Mouse (Mus musculus) kidney, embryonic 15.5 days (tissue): ENCODE results near the gene Nsun5. TPM values are rescaled to one million over a fixed set of nuclear protein-coding genes. Genes with fewer than 3 reads are reported as not detected.
"Not testable (repeated sequence)": the region's sequence is repeated elsewhere in the genome, so short reads cannot be mapped to it uniquely, and the experiment has no call there.

ENCODE experiments used
- ATAC-seq: fragments of 200-750 bp; cut with Nextera tagmentation; replicated peaks from 2 replicates; pipeline ENCODE4 v1.8.0; 2017; ENCODE audit warnings: moderate TSS enrichment; ENCODE audit not compliant: low FRiP score
- H3K27ac ChIP-seq: fragments of 300-500 bp; sonication (generic); 2 replicates; pipeline ENCODE4 v1.5.1; 2015; ENCODE audit warnings: mild to moderate bottlenecking, inconsistent platforms
- H3K27me3 ChIP-seq: fragments of 300-500 bp; sonication (generic); 2 replicates; pipeline ENCODE4 v1.6.1; 2015; ENCODE audit warnings: inconsistent platforms
- H3K36me3 ChIP-seq: fragments of 300-500 bp; sonication (generic); 2 replicates; pipeline ENCODE4 v1.6.1; 2015; ENCODE audit warnings: inconsistent platforms
- H3K4me1 ChIP-seq: fragments of 300-500 bp; sonication (generic); 2 replicates; pipeline ENCODE4 v1.6.1; 2015; ENCODE audit warnings: inconsistent platforms
- H3K4me2 ChIP-seq: fragments of 300-500 bp; sonication (generic); 2 replicates; pipeline ENCODE4 v1.6.1; 2015; ENCODE audit warnings: moderate library complexity, mild to moderate bottlenecking, inconsistent platforms
- H3K4me3 ChIP-seq: fragments of 300-500 bp; sonication (generic); replicated peaks from 2 replicates; pipeline ENCODE4 v1.5.1; 2015; ENCODE audit warnings: mild to moderate bottlenecking, inconsistent platforms
- H3K9ac ChIP-seq: fragments of 300-500 bp; sonication (generic); 2 replicates; pipeline ENCODE4 v1.6.1; 2015; ENCODE audit warnings: mild to moderate bottlenecking, inconsistent platforms
- H3K9me3 ChIP-seq: fragments of 300-500 bp; sonication (generic); replicated peaks from 2 replicates; pipeline ENCODE4 v1.6.1; 2016; ENCODE audit warnings: inconsistent platforms
- WGBS: fragments of 180-500 bp; shearing (Covaris S2); methylation state at CpG from one replicate; pipeline ENCODE4 v1.1.7; 2015; ENCODE audit warnings: mixed read lengths; 5-methylcytosine and 5-hydroxymethylcytosine counted together
- polyA plus RNA-seq: library from polyadenylated mRNA; unstranded; fragments of >200 nt; fragmentation: Nextera tagmentation; extraction: Ambion mirVana; gene quantifications from 2 replicates; pipeline ENCODE4 v1.2.1, GENCODE M21; 2015

The Nsun5 gene
- polyA plus RNA-seq, 1 experiment from 2014 or later: 39.5 TPM

- no peak for ATAC-seq
- Histone ChIP-seq H3K27me3 (peaks cover 20% of the 10 kb centered on the region), H3K4me2 (no peak within 1 kb of the TSS; the same call in 1 of the 2 replicates), H3K4me1 (no peaks in the 10 kb centered on the region), H3K36me3 (no peaks in the 10 kb centered on the region), H3K27ac (no peak within 1 kb of the TSS), H3K9ac (no peak within 1 kb of the TSS), H3K4me3 (no peak within 1 kb of the TSS), H3K9me3 (0 out of 2 replicates have a peak, but pooled peaks cover 3% of the 10 kb centered on the region)
- 59% methylated on average over 9 of the region's 9 CpGs for WGBS
These were observed 16.8 kb upstream of the Nsun5 start, which contains the start of gene Trim50 for GRCm38 (mm10) chr5:135352995-135353394. Trim50 (plus strand) TSS chr5:135353295.

GRCm38 (mm10) chr5:135353564-135353963, 16.2 kb upstream of the Nsun5 start:
- Histone ChIP-seq H3K27me3 (peaks cover 20% of the 10 kb centered on the region), H3K4me1 (no peaks in the 10 kb centered on the region), H3K9me3 (0 out of 2 replicates have a peak, but pooled peaks cover 3% of the 10 kb centered on the region), H3K27ac (no peak overlapping the region), H3K4me2 (no peak overlapping the region; the same call in 1 of the 2 replicates), H3K9ac (no peak overlapping the region), H3K4me3 (no peak overlapping the region), H3K36me3 (no peaks in the 10 kb centered on the region)
- ATAC-seq: no peak
- WGBS: 21% methylated on average over 20 of the region's 20 CpGs

GRCm38 (mm10) chr5:135356090-135356489, 13.7 kb upstream of the Nsun5 start:
- H3K27me3 ChIP-seq: peaks cover 20% of the 10 kb centered on the region
- no peak overlapping the region for H3K27ac ChIP-seq
- 33% methylated on average over 1 of the region's 1 CpGs for WGBS
- H3K4me3 ChIP-seq: no peak overlapping the region
- H3K4me1 ChIP-seq: no peaks in the 10 kb centered on the region
- no peak for ATAC-seq
- no peak overlapping the region for H3K4me2 ChIP-seq
- H3K36me3 ChIP-seq: no peaks in the 10 kb centered on the region
- no peak overlapping the region for H3K9ac ChIP-seq
- H3K9me3 ChIP-seq: 0 out of 2 replicates have a peak, but pooled peaks cover 3% of the 10 kb centered on the region

GRCm38 (mm10) chr5:135357556-135357955, 12.2 kb upstream of the Nsun5 start:
- H3K4me2 ChIP-seq: no peak overlapping the region
- no peak; the same call in 1 of the 2 replicates for ATAC-seq
- H3K4me3 ChIP-seq: no peak overlapping the region
- H3K4me1 ChIP-seq: no peaks in the 10 kb centered on the region
- 88% methylated on average over 2 of the region's 2 CpGs for WGBS
- 0 out of 2 replicates have a peak, but pooled peaks cover 3% of the 10 kb centered on the region for H3K9me3 ChIP-seq
- H3K27me3 ChIP-seq: peaks cover 16% of the 10 kb centered on the region
- no peak overlapping the region for H3K9ac ChIP-seq
- no peak overlapping the region for H3K27ac ChIP-seq
- no peaks in the 10 kb centered on the region for H3K36me3 ChIP-seq

DNA sequence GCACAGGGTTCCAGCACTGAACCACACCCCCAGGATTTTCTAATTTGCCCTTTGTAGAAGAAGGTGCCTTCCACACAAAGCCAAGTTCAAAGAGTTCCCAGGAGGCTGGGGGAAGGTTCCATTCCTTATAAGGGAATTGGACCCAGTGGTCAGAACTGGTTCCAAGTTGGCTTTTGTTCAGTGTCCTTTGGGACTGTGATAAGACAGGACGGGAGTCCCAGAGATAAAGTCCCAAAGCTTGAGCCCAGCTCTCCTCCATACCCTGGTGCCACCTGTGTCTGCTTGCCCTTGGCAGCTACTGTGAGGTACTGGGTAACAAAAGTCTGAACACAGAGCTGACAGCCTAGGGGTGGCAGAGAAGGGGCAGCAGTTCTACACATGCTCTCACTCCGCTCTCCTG, 10.0 kb upstream of the Nsun5 start:
- Histone ChIP-seq H3K36me3 (no peaks in the 10 kb centered on the region), H3K27me3 (peaks cover 4% of the 10 kb centered on the region; the same call in 1 of the 2 replicates), H3K4me3 (no peak overlapping the region), H3K4me2 (no peak overlapping the region), H3K9me3 (0 out of 2 replicates have a peak, but pooled peaks cover 3% of the 10 kb centered on the region), H3K4me1 (no peaks in the 10 kb centered on the region), H3K9ac (no peak overlapping the region), H3K27ac (no peak overlapping the region)
- WGBS: 87% methylated on average over 2 of the region's 2 CpGs
- ATAC-seq: no peak

DNA sequence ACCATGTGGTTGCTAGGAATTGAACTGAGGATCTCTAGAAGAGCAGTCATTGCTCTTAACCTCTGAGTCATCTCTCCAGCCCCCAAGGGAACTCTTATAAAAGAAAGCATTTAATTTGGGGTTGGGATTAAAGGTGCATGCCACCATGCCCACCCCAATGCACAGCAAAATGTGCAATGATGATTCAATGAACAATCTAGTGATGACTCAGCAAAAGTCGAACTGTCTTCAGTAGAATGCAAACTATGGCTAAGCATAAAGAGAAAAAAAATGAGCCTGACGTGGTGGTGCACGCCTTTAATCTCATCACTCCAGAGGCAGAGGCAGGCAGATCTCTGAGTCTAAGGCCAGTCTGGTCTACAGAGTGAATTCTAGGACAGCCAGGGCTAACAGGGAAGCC, 7.2 kb upstream of the Nsun5 start:
- H3K9me3 ChIP-seq: 0 out of 2 replicates have a peak, but pooled peaks cover 2% of the 10 kb centered on the region
- WGBS: 90% methylated on average over 3 of the region's 3 CpGs
- peaks cover 4% of the 10 kb centered on the region; the same call in 1 of the 2 replicates for H3K27me3 ChIP-seq
- no peaks in the 10 kb centered on the region for H3K36me3 ChIP-seq
- H3K4me2 ChIP-seq: no peak overlapping the region
- H3K27ac ChIP-seq: no peak overlapping the region
- H3K4me3 ChIP-seq: no peak overlapping the region
- H3K9ac ChIP-seq: no peak overlapping the region
- H3K4me1 ChIP-seq: no peaks in the 10 kb centered on the region
- ATAC-seq: no peak

DNA sequence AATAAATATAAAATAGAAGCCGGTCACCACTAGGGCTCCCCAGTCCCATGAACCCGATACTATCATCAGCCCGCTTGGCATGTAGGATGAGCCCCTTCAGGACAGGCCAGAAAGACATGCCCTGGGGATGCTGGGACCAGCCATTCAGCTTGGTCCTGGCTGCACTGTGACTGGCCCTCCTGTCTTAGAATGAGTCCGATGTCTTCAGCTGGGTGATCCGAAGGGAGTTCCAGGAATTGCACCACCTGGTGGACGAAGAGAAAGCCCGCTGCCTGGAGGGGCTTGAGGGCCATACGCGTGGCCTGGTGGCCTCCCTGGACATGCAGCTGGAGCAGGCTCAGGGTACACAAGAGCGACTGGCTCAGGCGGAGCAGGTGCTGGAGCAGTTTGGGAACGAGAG, 6.2 kb upstream of the Nsun5 start:
- Histone ChIP-seq H3K36me3 (no peaks in the 10 kb centered on the region), H3K9ac (no peak overlapping the region), H3K4me3 (no peak overlapping the region), H3K27ac (no peak overlapping the region), H3K27me3 (peaks cover 4% of the 10 kb centered on the region; the same call in 1 of the 2 replicates), H3K9me3 (no peaks in the 10 kb centered on the region), H3K4me1 (no peaks in the 10 kb centered on the region), H3K4me2 (no peak overlapping the region)
- 28% methylated on average over 12 of the region's 12 CpGs for WGBS
- ATAC-seq: 0 out of 2 replicates have a peak, but pooled peaks have one; percentile 25

DNA sequence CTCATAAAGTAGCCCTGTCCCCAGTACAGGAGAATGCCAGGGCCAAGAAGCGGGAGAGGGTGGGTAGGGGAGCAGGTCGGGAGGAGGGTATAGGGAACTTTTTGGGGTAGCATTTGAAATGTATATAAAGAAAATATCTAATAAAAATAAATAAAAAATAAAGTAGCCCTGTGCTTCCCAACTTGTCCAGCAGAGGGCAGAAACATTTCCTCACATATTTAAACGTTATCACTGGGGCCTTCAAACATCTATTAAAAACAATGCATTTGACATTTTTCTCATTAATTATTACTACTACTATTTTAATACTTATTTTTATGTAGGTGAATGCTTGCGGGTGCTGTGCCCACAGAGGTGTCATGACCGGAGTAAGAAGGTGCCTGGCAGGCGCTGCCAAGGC, 1.9 kb upstream of the Nsun5 start:
- Histone ChIP-seq H3K9ac (no peak overlapping the region), H3K9me3 (no peaks in the 10 kb centered on the region), H3K4me3 (no peak overlapping the region), H3K36me3 (peaks cover 16% of the 10 kb centered on the region), H3K4me1 (peaks cover 18% of the 10 kb centered on the region), H3K27ac (no peak overlapping the region), H3K27me3 (peaks cover 4% of the 10 kb centered on the region; the same call in 1 of the 2 replicates), H3K4me2 (no peak overlapping the region)
- 58% methylated on average over 6 of the region's 6 CpGs for WGBS
- no peak for ATAC-seq

DNA sequence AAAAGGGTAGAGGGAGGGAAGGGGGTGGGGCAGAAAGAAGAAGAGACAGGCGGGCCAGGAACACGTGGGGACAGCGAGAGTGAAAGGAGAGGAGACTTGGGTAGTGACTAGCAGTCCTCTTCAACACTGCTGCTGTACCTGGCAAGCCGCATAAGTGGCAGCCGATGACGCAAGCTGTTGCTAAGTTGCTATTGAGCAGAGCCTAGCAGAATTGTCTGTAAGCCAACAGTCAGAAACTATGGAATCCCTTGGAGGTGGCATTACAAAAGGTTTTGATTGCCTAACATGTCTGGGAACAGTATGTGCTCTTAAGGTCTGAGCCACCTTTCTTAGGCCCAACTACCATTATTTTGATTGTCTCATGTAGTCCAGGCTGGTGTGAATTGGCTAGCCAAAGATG, 1.4 kb upstream of the Nsun5 start:
- no peak overlapping the region for H3K4me2 ChIP-seq
- H3K4me3 ChIP-seq: no peak overlapping the region
- H3K27me3 ChIP-seq: peaks cover 4% of the 10 kb centered on the region; the same call in 1 of the 2 replicates
- H3K36me3 ChIP-seq: peaks cover 19% of the 10 kb centered on the region
- no peak for ATAC-seq
- 79% methylated on average over 6 of the region's 6 CpGs for whole genome bisulfite sequencing
- H3K4me1 ChIP-seq: peaks cover 18% of the 10 kb centered on the region
- H3K27ac ChIP-seq: no peak overlapping the region
- H3K9ac ChIP-seq: no peak overlapping the region
- no peaks in the 10 kb centered on the region for H3K9me3 ChIP-seq

DNA sequence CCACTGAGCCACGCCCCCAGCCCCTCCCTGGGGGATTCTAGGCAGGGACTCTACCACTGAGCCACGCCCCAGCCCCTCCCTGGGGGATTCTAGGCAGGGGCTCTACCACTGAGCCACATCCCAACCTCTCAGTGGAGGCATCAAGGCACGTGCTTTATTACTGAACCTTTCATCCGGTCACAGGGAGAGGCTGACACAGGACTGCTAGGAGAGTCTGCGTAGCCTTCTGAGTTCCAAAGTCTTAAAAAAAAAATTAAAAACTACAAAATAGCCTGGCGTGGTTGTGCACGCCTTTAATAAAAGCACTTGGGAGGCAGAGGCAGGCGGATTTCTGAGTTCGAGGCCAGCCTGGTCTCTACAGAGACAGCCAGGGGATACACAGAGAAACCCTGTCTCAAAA, 557 bp upstream of the Nsun5 start:
- H3K4me2 ChIP-seq: peak overlapping the region; percentile 86
- WGBS: 57% methylated on average over 9 of the region's 9 CpGs
- H3K27me3 ChIP-seq, ATAC-seq, H3K9me3 ChIP-seq: not testable (repeated sequence)
- peak overlapping the region; percentile 90 for H3K9ac ChIP-seq
- H3K36me3 ChIP-seq: peaks cover 28% of the 10 kb centered on the region
- peak overlapping the region; percentile 98 for H3K4me3 ChIP-seq
- H3K4me1 ChIP-seq: peaks cover 18% of the 10 kb centered on the region
- H3K27ac ChIP-seq: peak overlapping the region; percentile 90

GRCm38 (mm10) chr5:135371195-135371594, 1.4 kb downstream of the Nsun5 start:
- H3K9ac ChIP-seq: peak overlapping the region; percentile 90; the same call in 1 of the 2 replicates
- peaks cover 18% of the 10 kb centered on the region for H3K4me1 ChIP-seq
- 92% methylated on average over 13 of the region's 13 CpGs for WGBS
- ATAC-seq: no peak
- H3K27me3 ChIP-seq: no peaks in the 10 kb centered on the region
- no peaks in the 10 kb centered on the region for H3K9me3 ChIP-seq
- H3K4me2 ChIP-seq: 0 out of 2 replicates have a peak overlapping the region, but pooled peaks have one; percentile 86
- peak overlapping the region; percentile 98; the same call in 1 of the 2 replicates for H3K4me3 ChIP-seq
- H3K27ac ChIP-seq: no peak overlapping the region
- H3K36me3 ChIP-seq: peaks cover 48% of the 10 kb centered on the region

DNA sequence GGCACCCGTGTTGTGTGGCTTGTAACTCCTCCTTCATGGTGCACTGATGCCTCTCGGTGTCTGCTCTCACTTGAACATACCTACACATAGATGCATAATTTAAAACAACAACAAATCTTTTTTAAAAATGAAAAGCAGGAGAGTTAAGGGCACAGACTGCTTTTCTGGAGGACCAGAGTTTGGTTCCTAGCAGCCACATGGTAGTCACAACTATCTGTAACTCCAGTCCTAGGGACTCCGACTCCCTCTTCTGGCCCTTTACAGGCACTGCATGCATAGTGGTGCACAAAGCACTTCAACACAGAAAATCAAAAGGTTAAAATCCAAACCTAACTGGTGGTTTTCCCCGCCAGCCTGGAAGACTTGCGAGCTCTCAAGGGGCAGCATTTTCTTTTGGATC, 3.8 kb downstream of the Nsun5 start:
- Histone ChIP-seq H3K4me1 (peaks cover 18% of the 10 kb centered on the region), H3K27ac (no peak overlapping the region), H3K4me2 (no peak overlapping the region), H3K36me3 (peaks cover 72% of the 10 kb centered on the region), H3K9me3 (no peaks in the 10 kb centered on the region), H3K9ac (no peak overlapping the region), H3K27me3 (no peaks in the 10 kb centered on the region), H3K4me3 (no peak overlapping the region)
- WGBS: 97% methylated on average over 5 of the region's 5 CpGs
- ATAC-seq: no peak

GRCm38 (mm10) chr5:135375167-135375566, 5.4 kb downstream of the Nsun5 start:
- Histone ChIP-seq H3K4me1 (peaks cover 11% of the 10 kb centered on the region), H3K27ac (no peak overlapping the region), H3K36me3 (peaks cover 88% of the 10 kb centered on the region), H3K9me3 (no peaks in the 10 kb centered on the region), H3K4me2 (no peak overlapping the region), H3K9ac (no peak overlapping the region), H3K4me3 (no peak overlapping the region), H3K27me3 (no peaks in the 10 kb centered on the region)
- no peak for ATAC-seq
- 81% methylated on average over 8 of the region's 8 CpGs for WGBS
